Mouse (Mus musculus) left cerebral cortex, postnatal 36 days (tissue): ENCODE measurements around the gene Fstl4. TPM values are rescaled to one million over a fixed set of nuclear protein-coding genes. Genes with fewer than 3 reads are reported as not detected.

Experiments used
- DNase-seq, 2 experiments: peaks; one replicate each; pipeline ENCODE4 v3.0.0; 2021 to 2022; ENCODE audit warnings: low spot score in 2 of 2, mixed read lengths in 1 of 2
- intact Hi-C: fragments of 180-260 bp; cut with DNase I; formaldehyde crosslinking; loops from one replicate; pipeline ENCODE4 v1.15.1; 2025
- total RNA-seq, 2 experiments: library from RNA; stranded (reverse); gene quantifications; 2 replicates each; pipeline ENCODE4 v1.2.3; 2021

Fstl4 gene
- total RNA-seq, 2 experiments from 2014 or later: 35.6 to 46.5 TPM

DNA sequence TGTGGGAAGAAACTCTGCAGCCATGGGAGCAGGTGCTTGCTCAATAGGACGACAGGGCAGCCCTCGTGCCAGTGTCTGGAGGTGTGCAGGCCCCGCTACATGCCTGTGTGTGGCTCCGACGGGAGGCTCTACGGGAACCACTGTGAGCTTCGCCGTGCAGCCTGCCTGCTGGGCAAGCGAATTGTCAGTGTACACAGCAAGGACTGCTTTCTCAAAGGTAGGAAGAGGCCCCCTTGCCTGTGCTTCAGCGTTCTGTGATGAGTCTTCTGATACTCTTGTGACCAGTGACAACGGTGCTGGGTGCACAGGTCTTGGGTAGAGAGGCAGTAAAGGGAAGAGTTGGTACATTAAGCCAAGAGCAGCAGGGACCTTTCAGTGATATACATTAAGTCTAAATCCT is 235.8 kb downstream of the Fstl4 start:
- no peak for DNase-seq
- intact Hi-C loops: no loop called here

GRCm38 (mm10) chr11:53003361-53003760 is 238.9 kb downstream of the Fstl4 start:
- no peak for DNase-seq
- intact Hi-C loops: no loop called here

DNA sequence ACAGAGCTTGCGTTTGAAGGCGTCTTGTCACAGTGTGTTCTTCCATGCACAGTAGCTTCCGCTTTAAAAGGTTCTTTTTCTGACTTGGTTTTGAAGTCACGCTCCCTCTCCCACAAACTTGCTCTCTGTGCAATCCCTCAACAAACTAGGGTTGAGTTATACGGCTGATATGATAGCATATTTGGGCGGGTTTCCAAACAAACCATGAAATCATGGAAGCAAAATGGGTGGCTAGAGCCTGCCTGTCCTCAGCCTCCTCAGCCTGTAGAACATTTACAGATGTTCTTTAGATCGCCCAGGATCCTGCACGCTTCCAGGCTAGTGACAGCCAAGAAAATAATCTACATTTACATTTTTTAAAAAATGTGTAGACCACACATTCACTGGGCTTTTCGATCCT is 239.4 kb downstream of the Fstl4 start:
- intact Hi-C loops: no loop called here
- DNase-seq: no peak

GRCm38 (mm10) chr11:53009597-53009996 is 245.2 kb downstream of the Fstl4 start:
- no peak for DNase-seq
- intact Hi-C loops: no loop called here

DNA sequence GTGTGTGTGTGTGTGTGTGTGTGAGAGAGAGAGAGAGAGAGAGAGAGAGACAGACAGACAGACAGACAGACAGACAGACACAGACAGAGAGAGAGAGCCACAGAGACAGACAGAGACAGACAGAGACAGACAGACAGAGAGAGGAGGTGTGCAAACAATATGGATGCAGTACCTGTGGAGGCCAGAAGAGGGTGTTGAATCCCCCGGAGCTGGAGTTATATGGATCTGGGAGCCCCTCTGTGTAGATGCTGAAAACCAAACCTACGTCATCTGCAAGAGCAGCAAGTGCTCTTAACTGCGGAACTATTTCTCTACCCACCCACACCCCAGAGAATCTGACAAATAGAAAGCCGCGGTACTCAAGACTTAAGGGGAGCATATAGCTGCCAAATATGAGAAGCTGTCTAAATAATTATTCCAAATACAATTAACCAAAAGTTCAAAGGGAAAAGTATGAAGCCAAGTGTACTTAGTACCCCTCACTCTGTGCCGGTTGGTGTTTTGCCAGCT is 247.6 kb downstream of the Fstl4 start:
- DNase-seq: no peak
- intact Hi-C loops: no loop called here

- intact Hi-C loops: no loop called here
- DNase-seq: no peak
These were observed 249.5 kb downstream of the Fstl4 start for GRCm38 (mm10) chr11:53013906-53014305.

DNA sequence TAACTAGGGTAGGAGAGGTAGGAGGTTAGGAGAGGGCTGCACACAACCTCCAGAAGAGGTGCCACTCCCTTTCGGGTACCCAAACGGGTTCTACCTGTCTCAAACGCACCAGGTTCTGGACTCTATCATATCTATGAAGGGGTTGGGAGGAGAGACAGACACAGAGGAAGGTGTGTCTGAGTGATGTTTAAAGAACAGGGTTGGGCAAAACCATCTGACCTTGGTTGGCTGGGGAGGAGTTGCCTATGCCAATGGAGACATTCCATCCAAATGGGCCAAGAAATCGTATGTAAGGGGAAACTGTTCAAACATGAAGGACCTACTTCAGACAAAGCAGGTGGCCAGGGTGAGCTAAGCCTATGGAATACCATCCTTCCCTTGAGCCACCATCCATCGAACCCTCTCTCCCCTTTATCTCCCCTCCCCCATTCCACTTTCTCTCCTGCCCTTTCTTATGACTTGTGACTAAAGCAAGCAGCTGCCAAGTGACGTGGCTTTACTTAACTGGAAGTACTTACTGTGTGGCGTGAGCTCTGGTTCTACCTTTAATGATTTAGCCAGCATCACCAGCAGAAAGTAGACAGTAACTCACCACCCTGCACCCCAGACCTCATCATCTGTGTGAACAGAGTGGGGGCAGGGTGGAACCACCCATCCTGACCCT is 252.1 kb downstream of the Fstl4 start:
- no peak for DNase-seq
- intact Hi-C loops: no loop called here

GRCm38 (mm10) chr11:53019509-53019908 is 255.1 kb downstream of the Fstl4 start:
- no peak for DNase-seq
- intact Hi-C loops: no loop called here

GRCm38 (mm10) chr11:53024403-53024802 is 260.0 kb downstream of the Fstl4 start:
- intact Hi-C loops: no loop called here

GRCm38 (mm10) chr11:53025686-53026085 is 261.3 kb downstream of the Fstl4 start:
- intact Hi-C loops: no loop called here
- no peak for DNase-seq

More at GRCm38 (mm10) chr11:53024403-53024802, 260.0 kb downstream of the Fstl4 start:
- no peak for DNase-seq

DNA sequence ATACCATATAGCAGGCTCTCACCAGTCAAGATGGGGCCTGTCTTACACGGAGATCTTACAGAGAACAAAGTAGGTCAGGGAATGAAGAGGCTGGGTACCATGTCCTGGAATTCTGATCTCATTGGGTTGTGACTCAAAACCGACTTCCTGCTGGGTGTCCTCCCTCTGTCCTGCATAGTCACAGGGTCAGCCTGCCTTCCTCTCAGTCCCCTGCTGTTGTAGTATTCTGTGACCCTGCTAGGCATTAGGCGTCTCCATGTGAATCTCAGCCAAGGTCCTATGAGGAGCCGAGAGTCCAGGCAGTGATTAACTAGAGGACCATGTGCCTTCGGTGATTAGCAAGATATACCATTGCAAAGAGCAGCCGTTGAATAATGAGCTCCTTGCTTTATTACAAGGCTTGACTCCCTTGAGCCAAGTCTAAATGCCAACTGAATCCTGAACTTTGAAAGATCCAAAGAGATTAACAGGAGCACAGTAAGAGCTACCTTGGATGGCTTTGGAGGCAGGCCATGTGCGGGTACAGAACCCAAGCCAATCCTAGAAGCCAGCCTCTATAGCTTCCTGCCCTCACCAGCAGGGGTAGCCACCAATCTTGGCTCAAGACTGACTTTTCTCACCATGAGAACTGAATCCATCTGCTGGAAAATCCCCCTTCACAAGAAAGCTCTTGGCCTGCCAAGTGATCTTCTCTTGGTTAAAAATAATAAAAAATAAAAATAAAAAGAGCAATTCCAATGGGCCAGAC is 264.2 kb downstream of the Fstl4 start:
- intact Hi-C loops: no loop called here

GRCm38 (mm10) chr11:53031777-53032176 is 267.3 kb downstream of the Fstl4 start:
- intact Hi-C loops: loop anchor here (5.0 kb wide), 2 partner anchors 264 to 609 kb away; no protein-coding TSS in a partner anchor
- DNase-seq: no peak

More for the DNA sequence above, 264.2 kb downstream of the Fstl4 start:
- DNase-seq: no peak

- peak; percentile 59 to 70 for DNase-seq
- intact Hi-C loops: loop anchor here (5.0 kb wide), 2 partner anchors 265 to 610 kb away; no protein-coding TSS in a partner anchor
These were observed 267.9 kb downstream of the Fstl4 start for GRCm38 (mm10) chr11:53032336-53032735.

- intact Hi-C loops: no loop called here
- no peak for DNase-seq
These were observed 271.0 kb downstream of the Fstl4 start for GRCm38 (mm10) chr11:53035414-53035813.

DNA sequence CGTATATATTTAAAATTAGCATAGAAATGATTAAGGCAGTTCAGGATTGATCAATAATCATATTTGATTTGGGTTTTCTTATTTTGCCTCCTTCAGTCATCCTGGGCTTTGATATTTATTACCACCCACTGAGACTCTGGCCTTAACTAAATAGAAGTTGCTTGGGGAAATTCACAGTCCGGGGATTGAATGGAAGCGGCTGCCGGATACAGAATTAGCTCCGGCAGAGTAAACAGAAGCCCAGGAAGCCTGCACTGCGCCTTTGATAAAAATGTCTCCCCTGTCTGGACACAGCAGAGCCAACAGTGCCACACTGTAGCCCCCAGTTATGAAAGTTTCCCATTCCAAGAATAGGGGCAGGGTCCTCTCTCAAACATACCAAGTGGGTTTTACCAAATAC is 282.4 kb downstream of the Fstl4 start:
- DNase-seq: no peak
- intact Hi-C loops: no loop called here

- intact Hi-C loops: no loop called here
- DNase-seq: no peak
These were observed 289.7 kb downstream of the Fstl4 start for GRCm38 (mm10) chr11:53054151-53054550.

DNA sequence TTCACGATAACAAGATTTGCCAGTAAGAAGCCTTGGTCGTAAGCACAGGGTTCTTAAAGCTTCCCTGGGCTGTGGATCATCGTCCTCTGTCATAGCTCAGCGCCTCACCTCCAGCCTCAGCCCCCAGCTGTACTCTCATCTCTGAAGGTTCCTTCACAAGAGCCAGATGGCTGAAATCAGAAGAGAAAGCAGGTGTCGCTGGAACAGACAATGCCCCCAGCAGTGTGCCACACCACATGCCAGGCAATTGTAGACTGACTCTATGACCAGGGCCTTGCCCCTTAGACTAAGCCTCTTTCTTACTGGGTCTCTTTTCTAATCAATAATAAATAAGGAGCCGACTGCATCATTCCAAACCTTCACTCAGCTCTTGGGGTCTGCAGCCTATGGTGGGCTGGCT is 291.5 kb downstream of the Fstl4 start:
- no peak for DNase-seq
- intact Hi-C loops: no loop called here

DNA sequence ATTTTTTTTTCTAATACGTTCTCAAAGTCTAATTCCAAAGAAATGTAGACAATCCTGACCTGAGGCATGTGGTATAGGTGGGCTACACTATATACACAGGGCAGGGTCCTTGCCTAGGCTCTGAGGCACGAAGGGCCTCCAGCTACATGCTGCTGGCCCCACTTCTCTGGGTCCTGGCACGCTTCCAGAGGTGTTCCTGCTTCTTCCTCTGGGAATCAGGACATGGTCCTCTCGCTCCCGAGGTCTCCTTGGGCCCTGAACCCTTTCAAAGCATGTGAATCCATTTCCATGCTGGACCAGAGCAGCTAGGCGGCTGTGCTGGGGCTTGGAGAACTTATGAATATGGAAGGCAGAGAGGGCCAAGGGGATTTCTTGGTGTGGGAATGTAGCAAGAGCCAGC is 292.3 kb downstream of the Fstl4 start:
- intact Hi-C loops: no loop called here
- DNase-seq: no peak

- no peak for DNase-seq
- intact Hi-C loops: no loop called here
These were observed 293.6 kb downstream of the Fstl4 start for GRCm38 (mm10) chr11:53057821-53058553.

DNA sequence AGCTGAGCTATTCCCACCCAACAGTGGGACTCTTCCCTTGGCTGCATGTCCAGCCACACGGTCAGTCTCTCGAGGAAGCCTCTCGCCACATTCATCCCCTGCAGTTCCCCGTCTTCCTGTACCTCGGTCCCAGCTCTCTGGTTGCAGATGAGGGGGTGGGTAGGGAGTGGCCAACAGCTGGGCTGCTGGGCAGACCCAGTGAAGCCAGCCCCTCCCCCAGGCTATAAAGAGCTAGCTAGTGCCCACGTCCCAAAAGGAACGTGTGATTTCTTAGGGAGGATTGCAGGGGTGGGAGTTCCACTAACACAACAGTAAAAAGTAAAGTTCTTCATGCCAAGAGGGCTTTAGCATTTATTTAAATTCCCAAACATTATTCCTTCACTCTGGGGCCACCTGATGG is 294.1 kb downstream of the Fstl4 start:
- intact Hi-C loops: no loop called here
- peak in 1 of 2 experiments; percentile 11 for DNase-seq
